Mouse (Mus musculus) forebrain, embryonic 11.5 days (tissue): ENCODE measurements around the gene Prss35. TPM values are rescaled to one million over a fixed set of nuclear protein-coding genes. Genes with fewer than 3 reads are reported as not detected.

Experiments used
- ATAC-seq: fragments of 200-750 bp; cut with Nextera tagmentation; replicated peaks from 2 replicates; pipeline ENCODE4 v1.8.0; 2017; ENCODE audit warnings: moderate TSS enrichment; ENCODE audit not compliant: low FRiP score
- DNase-seq: peaks from one replicate; pipeline ENCODE4 v3.0.0-alpha.2; 2017; ENCODE audit warnings: low spot score
- H3K27ac ChIP-seq: fragments of 300-500 bp; sonication (generic); 2 replicates; pipeline ENCODE4 v1.5.1; 2014; ENCODE audit warnings: low read depth, low read length
- H3K27me3 ChIP-seq: fragments of 300-500 bp; sonication (generic); 2 replicates; pipeline ENCODE4 v1.6.1; 2014; ENCODE audit warnings: mild to moderate bottlenecking, low read length, mixed read lengths; ENCODE audit not compliant: control insufficient read depth, insufficient read depth
- H3K36me3 ChIP-seq: fragments of 300-500 bp; sonication (generic); 2 replicates; pipeline ENCODE4 v1.6.1; 2014; ENCODE audit warnings: mild to moderate bottlenecking, low read length, moderate library complexity, mixed read lengths; ENCODE audit not compliant: control insufficient read depth, insufficient read depth
- H3K4me1 ChIP-seq: fragments of 300-500 bp; sonication (generic); replicated peaks from 2 replicates; pipeline ENCODE4 v1.6.1; 2014; ENCODE audit warnings: low read length, mixed read lengths; ENCODE audit not compliant: control insufficient read depth, insufficient read depth
- H3K4me2 ChIP-seq: fragments of 300-500 bp; sonication (generic); 2 replicates; pipeline ENCODE4 v1.6.1; 2014; ENCODE audit warnings: low read depth, mild to moderate bottlenecking, low read length, moderate library complexity, mixed read lengths; ENCODE audit not compliant: severe bottlenecking
- H3K4me3 ChIP-seq: fragments of 300-500 bp; sonication (generic); 2 replicates; pipeline ENCODE4 v1.5.1; 2014; ENCODE audit warnings: low read depth, low read length
- H3K9ac ChIP-seq: fragments of 300-500 bp; sonication (generic); 2 replicates; pipeline ENCODE4 v1.6.1; 2014; ENCODE audit warnings: low read length
- H3K9me3 ChIP-seq: fragments of 300-500 bp; sonication (generic); 2 replicates; pipeline ENCODE4 v1.6.1; 2016; ENCODE audit warnings: low read length, mixed read lengths; ENCODE audit not compliant: control insufficient read depth
- WGBS: fragments of 180-500 bp; shearing (Covaris S2); extraction: QIAGEN DNeasy Blood & Tissue Kit; methylation state at CpG from one replicate; pipeline ENCODE4 v1.1.7; 2014; 5-methylcytosine and 5-hydroxymethylcytosine counted together
- polyA plus RNA-seq: library from polyadenylated mRNA; unstranded; fragments of >200 nt; fragmentation: Nextera tagmentation; extraction: Ambion mirVana; gene quantifications from 2 replicates; pipeline ENCODE4 v1.2.1, GENCODE M21; 2014

The Prss35 gene
- polyA plus RNA-seq, 1 experiment from 2014 or later: 2.3 TPM

GRCm38 (mm10) chr9:86708921-86709320 is 34.5 kb upstream of the Prss35 start:
- WGBS: 77% methylated on average over 6 of the region's 6 CpGs
- Histone ChIP-seq H3K9me3 (no peaks in the 10 kb centered on the region), H3K4me1 (no peaks in the 10 kb centered on the region), H3K27me3 (no peaks in the 10 kb centered on the region), H3K4me2 (no peak overlapping the region), H3K9ac (no peak overlapping the region), H3K27ac (no peak overlapping the region), H3K4me3 (no peak overlapping the region), H3K36me3 (no peaks in the 10 kb centered on the region)
- DNase-seq (no peak), ATAC-seq (no peak)

DNA sequence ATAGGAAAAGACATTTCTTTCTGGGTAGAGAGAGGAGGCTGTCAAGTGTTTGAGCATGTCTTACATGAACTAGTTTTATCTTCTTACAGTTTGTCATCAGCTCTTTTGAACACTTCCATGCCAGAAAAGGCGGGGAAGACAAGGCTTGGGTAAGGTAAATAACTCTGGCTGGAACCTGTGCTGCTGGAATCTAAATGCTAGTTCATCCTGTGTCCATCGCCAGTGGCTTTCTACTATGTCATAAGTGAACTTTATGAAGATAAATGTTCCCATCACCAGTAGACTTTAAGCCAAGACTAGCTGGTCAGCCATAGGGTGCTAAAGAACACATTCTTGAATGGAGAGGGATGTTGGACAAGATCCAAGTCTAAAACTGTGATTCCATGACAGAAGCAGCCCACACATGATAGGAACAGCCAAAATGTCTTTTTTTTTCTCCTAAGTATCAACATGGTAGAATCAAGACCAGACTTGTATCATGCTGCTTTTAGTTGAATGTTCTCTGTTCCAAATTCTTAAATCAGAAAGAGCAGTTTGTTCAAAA is 33.3 kb upstream of the Prss35 start:
- Histone ChIP-seq H3K9me3 (no peaks in the 10 kb centered on the region), H3K4me2 (no peak overlapping the region), H3K27ac (no peak overlapping the region), H3K27me3 (no peaks in the 10 kb centered on the region), H3K36me3 (no peaks in the 10 kb centered on the region), H3K9ac (no peak overlapping the region), H3K4me1 (no peaks in the 10 kb centered on the region), H3K4me3 (no peak overlapping the region)
- DNase-seq (no peak), ATAC-seq (no peak)
- 84% methylated on average over 2 of the region's 2 CpGs for WGBS

- Histone ChIP-seq H3K27me3 (no peaks in the 10 kb centered on the region), H3K4me3 (no peak overlapping the region), H3K36me3 (no peaks in the 10 kb centered on the region), H3K9ac (no peak overlapping the region), H3K4me1 (no peaks in the 10 kb centered on the region), H3K4me2 (no peak overlapping the region), H3K9me3 (no peaks in the 10 kb centered on the region), H3K27ac (no peak overlapping the region)
- ATAC-seq (no peak), DNase-seq (no peak)
- 82% methylated on average over 2 of the region's 2 CpGs for WGBS
Observed at GRCm38 (mm10) chr9:86712648-86713047, 30.8 kb upstream of the Prss35 start.

GRCm38 (mm10) chr9:86714089-86714488 is 29.4 kb upstream of the Prss35 start:
- H3K27me3 ChIP-seq: no peaks in the 10 kb centered on the region
- H3K9ac ChIP-seq: no peak overlapping the region
- DNase-seq (no peak), ATAC-seq (no peak)
- no peaks in the 10 kb centered on the region for H3K4me1 ChIP-seq
- H3K27ac ChIP-seq: no peak overlapping the region
- WGBS: 83% methylated on average over 3 of the region's 3 CpGs
- H3K36me3 ChIP-seq: no peaks in the 10 kb centered on the region
- H3K4me3 ChIP-seq: no peak overlapping the region
- no peak overlapping the region for H3K4me2 ChIP-seq
- H3K9me3 ChIP-seq: no peaks in the 10 kb centered on the region

DNA sequence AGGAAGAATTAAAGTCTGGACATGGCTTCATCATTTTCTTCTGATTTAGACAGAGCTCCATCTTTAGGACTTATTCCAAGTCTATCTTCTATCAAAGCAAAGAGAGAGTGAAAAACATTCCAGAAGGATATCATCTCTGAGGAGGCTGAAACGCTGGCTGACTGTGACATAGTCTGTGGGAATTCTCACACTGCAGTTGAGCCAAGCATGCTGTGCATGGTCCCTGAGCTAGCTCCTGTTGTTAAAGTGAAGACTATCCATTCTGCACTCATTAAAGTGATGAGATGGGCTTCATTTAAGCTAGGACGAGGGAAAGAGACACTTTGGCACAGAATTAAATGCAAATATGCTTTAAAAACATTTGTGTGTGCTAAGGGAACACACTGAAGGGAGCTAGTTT is 26.9 kb upstream of the Prss35 start:
- ATAC-seq (no peak), DNase-seq (no peak)
- Histone ChIP-seq H3K36me3 (no peaks in the 10 kb centered on the region), H3K27ac (no peak overlapping the region), H3K27me3 (no peaks in the 10 kb centered on the region), H3K4me2 (no peak overlapping the region), H3K9ac (no peak overlapping the region), H3K9me3 (no peaks in the 10 kb centered on the region), H3K4me1 (no peaks in the 10 kb centered on the region), H3K4me3 (no peak overlapping the region)
- 65% methylated on average over 2 of the region's 2 CpGs for WGBS

GRCm38 (mm10) chr9:86717119-86717518 is 26.3 kb upstream of the Prss35 start:
- H3K9me3 ChIP-seq: no peaks in the 10 kb centered on the region
- H3K27ac ChIP-seq: no peak overlapping the region
- no peak for DNase-seq
- no peak for ATAC-seq
- no peaks in the 10 kb centered on the region for H3K27me3 ChIP-seq
- no peaks in the 10 kb centered on the region for H3K36me3 ChIP-seq
- 83% methylated on average over 5 of the region's 5 CpGs for WGBS
- no peak overlapping the region for H3K4me2 ChIP-seq
- H3K4me3 ChIP-seq: no peak overlapping the region
- no peak overlapping the region for H3K9ac ChIP-seq
- no peaks in the 10 kb centered on the region for H3K4me1 ChIP-seq

DNA sequence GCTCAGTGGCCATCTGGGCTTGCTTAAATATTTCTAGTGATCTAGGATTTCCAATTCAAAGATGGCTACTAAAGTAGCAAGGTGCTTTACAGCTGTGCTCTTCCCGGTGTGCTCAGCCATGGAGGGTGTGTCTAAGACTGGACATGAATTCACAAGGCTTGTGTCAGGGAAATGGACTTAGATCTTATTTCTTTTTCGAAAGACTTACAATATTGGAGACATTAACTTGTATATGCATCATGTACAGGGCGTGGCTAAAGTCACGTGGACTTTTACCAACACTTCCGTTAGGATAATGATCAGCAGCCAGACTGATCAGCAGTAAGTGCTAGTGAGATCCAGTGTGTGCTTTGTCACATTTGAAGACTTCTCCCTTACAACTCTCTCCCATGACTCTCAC is 23.2 kb upstream of the Prss35 start:
- H3K4me1 ChIP-seq: no peaks in the 10 kb centered on the region
- DNase-seq (no peak), ATAC-seq (no peak)
- no peaks in the 10 kb centered on the region for H3K9me3 ChIP-seq
- no peak overlapping the region for H3K9ac ChIP-seq
- H3K27ac ChIP-seq: no peak overlapping the region
- H3K4me2 ChIP-seq: no peak overlapping the region
- H3K36me3 ChIP-seq: no peaks in the 10 kb centered on the region
- no peaks in the 10 kb centered on the region for H3K27me3 ChIP-seq
- H3K4me3 ChIP-seq: no peak overlapping the region
- 92% methylated on average over 5 of the region's 5 CpGs for WGBS

GRCm38 (mm10) chr9:86720794-86721193 is 22.7 kb upstream of the Prss35 start:
- ATAC-seq: no peak
- no peaks in the 10 kb centered on the region for H3K9me3 ChIP-seq
- no peak overlapping the region for H3K27ac ChIP-seq
- H3K4me1 ChIP-seq: no peaks in the 10 kb centered on the region
- H3K36me3 ChIP-seq: no peaks in the 10 kb centered on the region
- WGBS: 89% methylated on average over 2 of the region's 2 CpGs
- H3K9ac ChIP-seq: no peak overlapping the region
- no peaks in the 10 kb centered on the region for H3K27me3 ChIP-seq
- no peak overlapping the region for H3K4me3 ChIP-seq
- no peak overlapping the region for H3K4me2 ChIP-seq
- no peak for DNase-seq

DNA sequence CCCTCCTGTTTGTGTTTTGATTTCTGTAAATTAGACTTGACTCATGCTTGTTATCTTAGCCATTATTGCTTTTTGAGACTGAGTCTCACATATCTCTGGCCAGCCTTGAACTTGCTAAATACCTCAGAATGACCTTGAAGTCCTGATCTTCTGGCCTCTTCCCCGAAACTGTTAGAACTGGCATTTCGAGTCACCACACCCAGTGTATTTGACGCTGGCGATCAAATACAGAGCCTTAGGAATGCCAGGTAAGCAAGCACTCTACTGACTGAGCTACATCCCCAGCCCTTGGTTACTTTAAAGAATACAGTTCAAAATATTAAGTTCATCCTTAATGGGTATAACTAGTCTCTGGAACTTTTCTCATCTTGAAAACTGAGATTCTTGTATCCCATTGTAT is 18.4 kb upstream of the Prss35 start:
- Histone ChIP-seq H3K9ac (no peak overlapping the region), H3K4me2 (no peak overlapping the region), H3K27ac (no peak overlapping the region), H3K36me3 (no peaks in the 10 kb centered on the region), H3K4me3 (no peak overlapping the region), H3K4me1 (no peaks in the 10 kb centered on the region), H3K27me3 (no peaks in the 10 kb centered on the region), H3K9me3 (no peaks in the 10 kb centered on the region)
- WGBS: 94% methylated on average over 4 of the region's 4 CpGs
- ATAC-seq: no peak
- DNase-seq: no peak
